Mouse (Mus musculus) heart, postnatal 36 days (tissue): ENCODE results near the gene Apod. TPM values are rescaled to one million over a fixed set of nuclear protein-coding genes. Genes with fewer than 3 reads are reported as not detected.
"Not testable (repeated sequence)": the region's sequence is repeated elsewhere in the genome, so short reads cannot be mapped to it uniquely, and the experiment has no call there.

Experiments
- DNase-seq, 2 experiments: peaks; one replicate each; pipeline ENCODE4 v3.0.0; 2021 to 2022
- intact Hi-C: fragments of 180-260 bp; cut with DNase I; formaldehyde crosslinking; loops from one replicate; pipeline ENCODE4 v1.15.1; 2025
- total RNA-seq, 2 experiments: library from RNA; stranded (reverse); gene quantifications; 2 replicates each; pipeline ENCODE4 v1.2.3; 2021

Gene Apod
- 1 to 10 TPM; 3.8 to 7.2 TPM for total RNA-seq

GRCm38 (mm10) chr16:31314497-31315233 lies at the start of gene Apod:
Gene Apod, minus strand, starts transcription at chr16:31314808.
- DNase-seq = no peak
- intact Hi-C loops = no loop called here

GRCm38 (mm10) chr16:31363685-31364436 lies 49.3 kb upstream of the Apod start:
- DNase-seq = no peak
- intact Hi-C loops = no loop called here

GRCm38 (mm10) chr16:31359542-31359941 lies 44.9 kb upstream of the Apod start:
- DNase-seq = no peak
- intact Hi-C loops = loop anchor here (5.0 to 10.0 kb wide), 2 partner anchors 242 to 385 kb away; no protein-coding TSS in a partner anchor

GRCm38 (mm10) chr16:31358991-31359390 lies 44.4 kb upstream of the Apod start:
- intact Hi-C loops = loop anchor here (5.0 to 10.0 kb wide), 2 partner anchors 242 to 384 kb away; no protein-coding TSS in a partner anchor
- DNase-seq = no peak

- intact Hi-C loops = loop anchor here (5.0 to 10.0 kb wide), 2 partner anchors 241 to 384 kb away; no protein-coding TSS in a partner anchor
- no peak for DNase-seq
Observed at GRCm38 (mm10) chr16:31358576-31358975, 44.0 kb upstream of the Apod start.

- DNase-seq = no peak
- intact Hi-C loops = loop anchor here (2.0 to 10.0 kb wide), 4 partner anchors 111 to 381 kb away; partner anchors contain the start of gene Xxylt1
Observed at GRCm38 (mm10) chr16:31355882-31356281, 41.3 kb upstream of the Apod start.

GRCm38 (mm10) chr16:31354341-31355329 lies 40.0 kb upstream of the Apod start:
- intact Hi-C loops = loop anchor here (2.0 to 10.0 kb wide), 5 partner anchors 110 to 757 kb away; partner anchors contain the start of genes Fam43a and Xxylt1
- DNase-seq = peak; percentile 76 to 82

GRCm38 (mm10) chr16:31352996-31353395 lies 38.4 kb upstream of the Apod start:
- DNase-seq = peak; percentile 21 to 23
- intact Hi-C loops = loop anchor here (5.0 to 10.0 kb wide), 2 partner anchors 378 to 756 kb away; partner anchors contain the start of gene Fam43a

GRCm38 (mm10) chr16:31347581-31347980 lies 33.0 kb upstream of the Apod start:
- peak; percentile 68 to 74 for DNase-seq

GRCm38 (mm10) chr16:31342966-31343365 lies 28.4 kb upstream of the Apod start:
- intact Hi-C loops = no loop called here
- DNase-seq = no peak

More at GRCm38 (mm10) chr16:31347581-31347980, 33.0 kb upstream of the Apod start:
- intact Hi-C loops = loop anchor here (2.0 to 5.0 kb wide), 4 partner anchors 55 to 267 kb away; partner anchors contain the start of genes Ppp1r2 and Xxylt1

- no peak for DNase-seq
- intact Hi-C loops = no loop called here
Observed at GRCm38 (mm10) chr16:31342556-31342955, 27.9 kb upstream of the Apod start.

GRCm38 (mm10) chr16:31339332-31339731 lies 24.7 kb upstream of the Apod start:
- DNase-seq = no peak
- intact Hi-C loops = no loop called here

- no peak for DNase-seq
- intact Hi-C loops = no loop called here
Observed at GRCm38 (mm10) chr16:31337956-31338355, 23.3 kb upstream of the Apod start.

GRCm38 (mm10) chr16:31334796-31335195 lies 20.2 kb upstream of the Apod start:
- DNase-seq = no peak
- intact Hi-C loops = no loop called here

GRCm38 (mm10) chr16:31332586-31332985 lies 18.0 kb upstream of the Apod start:
- no peak for DNase-seq
- intact Hi-C loops = no loop called here

- intact Hi-C loops = not testable (repeated sequence)
- peak; percentile 44 to 58 for DNase-seq
Observed at GRCm38 (mm10) chr16:31330970-31331369, 16.4 kb upstream of the Apod start.

GRCm38 (mm10) chr16:31329668-31330067 lies 15.1 kb upstream of the Apod start:
- intact Hi-C loops = no loop called here
- no peak for DNase-seq

GRCm38 (mm10) chr16:31327891-31328290 lies 13.3 kb upstream of the Apod start:
- intact Hi-C loops = loop anchor here (1.0 kb wide), 1 partner anchor 52 kb away; no protein-coding TSS in a partner anchor

GRCm38 (mm10) chr16:31327430-31327829 lies 12.8 kb upstream of the Apod start:
- intact Hi-C loops = loop anchor here (1.0 kb wide), 1 partner anchor 51 kb away; no protein-coding TSS in a partner anchor
- DNase-seq = no peak

More at GRCm38 (mm10) chr16:31327891-31328290, 13.3 kb upstream of the Apod start:
- no peak for DNase-seq

- intact Hi-C loops = loop anchor here (1.0 kb wide), 1 partner anchor 50 kb away; no protein-coding TSS in a partner anchor
Observed at GRCm38 (mm10) chr16:31326679-31327078, 12.1 kb upstream of the Apod start.

More at GRCm38 (mm10) chr16:31326679-31327078, 12.1 kb upstream of the Apod start:
- DNase-seq = peak; percentile 51 to 52
